Mouse (Mus musculus): ENCODE data around the gene Mtmr12.

GRCm38 (mm10) chr15:12193880-12194816 lies 10.7 kb upstream of the Mtmr12 start:
- TF ChIP-seq EP300 (IDR thresholded peaks at IDR 0.05; ENCODE audit: low read depth) (peak; percentile 81), CTCF (IDR thresholded peaks at IDR 0.05; ENCODE audit: low read depth) (no peak)
